Mouse (Mus musculus) spleen, adult 2 months (tissue): ENCODE results near the gene Limch1. TPM values are rescaled to one million over a fixed set of nuclear protein-coding genes. Genes with fewer than 3 reads are reported as not detected.

Source experiments
- DNase-seq, 2 experiments: peaks; one replicate each; pipeline versions ENCODE4 v3.0.0 to v3.0.0-alpha.2; 2012 to 2021; ENCODE audit warnings: low spot score in 2 of 2, low read depth in 1 of 2
- H3K27ac ChIP-seq: fragments of 200-500 bp; 2 replicates; pipeline ENCODE4 v1.5.1; 2012; ENCODE audit warnings: low read length, inconsistent platforms; ENCODE audit not compliant: insufficient read depth
- H3K27me3 ChIP-seq: fragments of 200-500 bp; 2 replicates; pipeline ENCODE4 v1.6.1; 2012; ENCODE audit warnings: mild to moderate bottlenecking, moderate library complexity, low read length, inconsistent platforms; ENCODE audit not compliant: control insufficient read depth, insufficient read depth
- H3K36me3 ChIP-seq: fragments of 200-500 bp; 2 replicates; pipeline ENCODE4 v1.6.1; 2012; ENCODE audit warnings: mild to moderate bottlenecking, low read length, inconsistent platforms; ENCODE audit not compliant: control insufficient read depth, insufficient read depth
- H3K4me1 ChIP-seq: fragments of 200-500 bp; 2 replicates; pipeline ENCODE4 v1.6.1; 2011; ENCODE audit warnings: inconsistent platforms; ENCODE audit not compliant: control insufficient read depth, insufficient read depth, insufficient read length
- H3K4me3 ChIP-seq: fragments of 200-500 bp; 2 replicates; pipeline ENCODE4 v1.5.1; 2011; ENCODE audit warnings: mild to moderate bottlenecking, inconsistent platforms; ENCODE audit not compliant: insufficient read depth, insufficient read length; ENCODE audit errors: extremely low read depth
- CTCF ChIP-seq: fragments of 200-500 bp; IDR thresholded peaks from 2 replicates; pipeline ENCODE4 v1.5.1; 2011; ENCODE audit warnings: mild to moderate bottlenecking, inconsistent platforms; ENCODE audit not compliant: insufficient read depth, insufficient read length, insufficient replicate concordance; ENCODE audit errors: extremely low read depth
- POLR2A ChIP-seq: fragments of 200-500 bp; IDR thresholded peaks from 2 replicates; pipeline ENCODE4 v1.6.1; 2011; ENCODE audit warnings: low read depth, low read length, inconsistent platforms
- WGBS: fragments of 180-500 bp; shearing (Covaris S2); methylation state at CpG from one replicate; pipeline ENCODE4 v1.1.7; 2018; 5-methylcytosine and 5-hydroxymethylcytosine counted together
- polyA plus RNA-seq: library from polyadenylated mRNA; depleted of rRNA; stranded (reverse); fragments of >200 nt; gene quantifications from 2 replicates; pipeline ENCODE4 v1.2.3, GENCODE M21; 2012

The Limch1 gene
- polyA plus RNA-seq, 1 experiment, result 7.1 TPM

DNA sequence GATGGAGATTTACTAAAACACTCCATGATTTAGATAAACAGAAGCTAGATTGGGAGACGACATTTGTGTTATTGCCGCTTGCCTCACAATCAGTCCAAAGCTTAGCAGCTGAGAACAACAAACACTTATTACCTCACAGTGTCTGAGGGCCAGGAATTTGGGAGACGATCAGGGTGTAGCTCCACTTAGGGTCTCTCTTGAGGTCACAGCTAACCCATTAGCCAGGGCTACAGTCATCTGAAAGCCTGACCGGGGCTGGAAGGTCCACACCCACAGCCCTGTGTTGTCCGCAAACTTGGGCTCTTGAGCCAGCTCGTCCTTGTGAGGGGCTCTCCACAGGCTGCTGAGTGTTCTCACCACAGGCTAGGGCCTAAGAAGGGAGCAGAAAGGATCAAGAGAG, 32.8 kb upstream of the Limch1 start:
- Histone ChIP-seq H3K36me3 (no peaks in the 10 kb centered on the region), H3K4me1 (no peaks in the 10 kb centered on the region), H3K27ac (no peak overlapping the region), H3K4me3 (no peak overlapping the region), H3K27me3 (no peaks in the 10 kb centered on the region)
- TF ChIP-seq POLR2A (no peak), CTCF (no peak)
- DNase-seq, result no peak
- WGBS, result 85% methylated on average over 6 of the region's 6 CpGs

DNA sequence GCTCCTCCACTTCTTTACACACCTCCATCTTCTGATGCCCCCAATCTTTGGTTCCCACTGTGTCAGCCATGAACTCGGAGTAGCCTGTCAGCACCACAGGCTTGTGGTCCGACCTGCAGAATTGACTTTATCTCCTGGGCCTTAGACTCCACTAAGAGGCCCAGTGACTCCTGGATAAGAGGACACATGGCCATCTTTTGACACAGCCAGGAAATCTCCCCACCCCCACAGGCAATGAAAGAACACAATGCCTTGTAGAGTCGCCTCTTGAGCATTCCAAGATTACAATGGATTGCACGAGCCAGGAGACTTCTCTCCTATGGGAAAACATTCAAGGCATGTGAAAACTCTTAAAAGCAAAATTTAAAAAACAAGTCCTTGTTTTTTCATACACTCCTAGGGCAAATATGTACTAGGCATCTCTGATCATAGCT, 30.1 kb upstream of the Limch1 start:
- DNase-seq, result no peak
- H3K4me3 ChIP-seq, result no peak overlapping the region
- H3K27ac ChIP-seq, result no peak overlapping the region
- TF ChIP-seq POLR2A, result no peak
- no peak for TF ChIP-seq CTCF
- H3K4me1 ChIP-seq, result no peaks in the 10 kb centered on the region
- 71% methylated on average over 4 of the region's 4 CpGs for WGBS
- H3K27me3 ChIP-seq, result no peaks in the 10 kb centered on the region
- no peaks in the 10 kb centered on the region for H3K36me3 ChIP-seq

DNA sequence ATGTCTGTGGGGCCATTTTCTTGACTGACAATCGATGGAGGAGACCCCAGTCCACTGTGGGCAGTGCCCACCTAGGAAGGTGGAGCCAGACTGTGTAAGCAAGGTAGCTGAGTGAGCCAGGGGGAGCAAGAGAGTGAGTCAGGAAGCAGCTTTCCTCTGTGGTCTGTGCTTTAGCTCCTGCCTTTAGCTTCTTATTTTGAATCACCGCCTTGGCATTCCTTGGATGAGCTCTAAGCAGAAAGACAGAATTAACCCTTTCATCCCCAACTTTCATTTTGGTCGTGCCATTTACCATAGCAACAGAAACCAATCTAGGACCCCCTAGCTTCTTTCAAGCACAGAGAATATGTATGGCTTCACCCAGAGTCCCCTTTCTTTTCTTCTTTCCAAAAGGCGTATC, 27.7 kb upstream of the Limch1 start:
- TF ChIP-seq POLR2A (no peak), CTCF (no peak)
- WGBS, result 43% methylated on average over 4 of the region's 4 CpGs
- no peaks in the 10 kb centered on the region for H3K27me3 ChIP-seq
- H3K4me1 ChIP-seq, result no peaks in the 10 kb centered on the region
- H3K27ac ChIP-seq, result no peak overlapping the region
- no peaks in the 10 kb centered on the region for H3K36me3 ChIP-seq
- no peak for DNase-seq
- no peak overlapping the region for H3K4me3 ChIP-seq

DNA sequence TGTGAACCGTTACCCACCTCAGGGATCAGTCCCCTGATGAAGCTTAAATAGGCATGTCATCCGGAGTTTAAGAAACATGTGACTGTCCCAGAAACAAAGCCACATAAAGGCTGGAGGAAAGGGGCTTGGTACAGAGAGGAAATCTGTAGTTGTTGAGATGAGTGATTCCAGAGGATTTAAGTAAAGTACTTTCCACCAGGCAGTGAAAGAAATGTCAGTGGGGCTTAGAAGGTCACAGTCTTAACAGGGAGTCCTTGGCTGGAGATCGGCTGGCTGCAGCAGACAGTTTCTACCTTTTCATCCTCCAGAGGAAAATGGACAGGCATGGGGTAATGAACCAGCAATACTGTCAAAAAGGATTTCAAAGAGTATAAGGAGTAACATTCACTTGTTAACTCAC, 27.2 kb upstream of the Limch1 start:
- no peak overlapping the region for H3K27ac ChIP-seq

DNA sequence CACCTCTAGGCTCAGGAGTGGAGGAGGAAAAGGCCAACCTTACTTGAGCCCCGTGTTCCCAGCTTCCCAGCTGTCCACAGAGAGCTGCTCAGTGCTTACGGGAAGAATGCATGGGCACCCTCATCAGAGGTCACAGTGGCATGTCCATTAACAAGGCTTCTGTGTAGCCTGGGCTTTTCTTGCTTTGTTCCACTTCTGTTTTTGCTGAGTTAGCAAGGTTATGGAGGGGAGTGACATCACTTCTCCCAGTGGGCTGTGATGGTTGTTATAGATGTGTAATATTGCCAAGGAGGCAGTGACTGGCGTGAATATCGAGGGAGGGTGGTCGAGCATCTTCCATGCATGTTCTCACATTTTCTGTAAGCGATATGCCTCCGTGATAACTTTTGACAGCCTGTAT, 26.7 kb upstream of the Limch1 start:
- no peak overlapping the region for H3K27ac ChIP-seq
- H3K4me1 ChIP-seq, result no peaks in the 10 kb centered on the region
- WGBS, result 72% methylated on average over 7 of the region's 7 CpGs
- no peak for DNase-seq
- H3K36me3 ChIP-seq, result no peaks in the 10 kb centered on the region
- no peaks in the 10 kb centered on the region for H3K27me3 ChIP-seq
- TF ChIP-seq CTCF (no peak), POLR2A (no peak)
- H3K4me3 ChIP-seq, result no peak overlapping the region

More for the DNA sequence above, 27.2 kb upstream of the Limch1 start:
- no peak for TF ChIP-seq POLR2A
- no peak for TF ChIP-seq CTCF
- H3K36me3 ChIP-seq, result no peaks in the 10 kb centered on the region
- no peaks in the 10 kb centered on the region for H3K27me3 ChIP-seq
- DNase-seq, result no peak
- 57% methylated on average over 3 of the region's 3 CpGs for WGBS
- H3K4me1 ChIP-seq, result no peaks in the 10 kb centered on the region
- H3K4me3 ChIP-seq, result no peak overlapping the region

DNA sequence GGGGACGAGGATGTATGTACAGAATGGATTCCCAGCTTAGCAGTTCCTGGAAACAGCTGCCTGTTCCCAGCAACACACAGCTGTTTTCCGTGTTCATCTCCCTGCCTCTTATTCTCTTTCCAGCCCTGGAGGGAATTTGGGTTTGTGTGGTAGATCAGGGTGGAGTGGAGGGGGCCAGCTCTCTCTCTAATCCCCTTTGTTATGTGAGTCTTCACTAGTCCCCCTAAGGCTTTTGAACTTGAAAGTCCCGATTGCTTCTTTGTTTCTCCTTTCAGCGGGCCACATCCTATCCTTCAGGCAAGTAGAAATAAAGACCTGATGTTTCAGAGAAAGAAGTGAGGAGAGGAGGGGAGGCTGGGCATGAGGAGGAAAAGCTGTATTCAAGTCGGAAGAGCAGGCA, 24.7 kb upstream of the Limch1 start:
- H3K4me3 ChIP-seq, result no peak overlapping the region

DNA sequence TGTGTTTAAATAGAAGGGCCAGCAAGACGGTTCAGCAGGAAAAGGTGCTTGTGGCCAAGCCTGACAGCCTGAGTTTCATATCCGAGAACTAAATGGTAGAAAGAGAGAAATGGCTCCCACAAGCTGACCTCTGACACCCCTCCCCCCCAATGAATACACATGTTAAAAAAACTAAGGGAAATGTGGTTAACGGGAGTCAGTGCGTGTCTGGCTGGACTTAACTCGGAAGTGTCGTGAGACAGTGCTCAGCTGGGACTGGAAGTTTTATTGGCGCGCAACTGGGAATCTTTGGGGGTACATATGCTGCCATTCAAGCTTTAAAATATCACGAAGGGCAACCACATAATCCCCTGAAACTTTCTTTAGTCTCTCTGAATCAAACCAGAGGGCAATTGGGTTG, 23.0 kb upstream of the Limch1 start:
- Histone ChIP-seq H3K27me3 (no peaks in the 10 kb centered on the region), H3K4me1 (no peaks in the 10 kb centered on the region), H3K27ac (no peak overlapping the region), H3K36me3 (no peaks in the 10 kb centered on the region), H3K4me3 (no peak overlapping the region)
- no peak for DNase-seq
- 57% methylated on average over 9 of the region's 9 CpGs for WGBS
- no peak for TF ChIP-seq CTCF
- no peak for TF ChIP-seq POLR2A

More for the DNA sequence above, 24.7 kb upstream of the Limch1 start:
- 63% methylated on average over 5 of the region's 5 CpGs for WGBS
- H3K27ac ChIP-seq, result no peak overlapping the region
- no peak for TF ChIP-seq POLR2A
- no peak for TF ChIP-seq CTCF
- no peaks in the 10 kb centered on the region for H3K27me3 ChIP-seq
- no peaks in the 10 kb centered on the region for H3K4me1 ChIP-seq
- no peaks in the 10 kb centered on the region for H3K36me3 ChIP-seq
- DNase-seq, result no peak
